Mouse (Mus musculus) large intestine, adult 2 months (tissue): ENCODE data around the gene Tas2r119. TPM values are rescaled to one million over a fixed set of nuclear protein-coding genes. Genes with fewer than 3 reads are reported as not detected.
"Not testable (repeated sequence)": the region's sequence is repeated elsewhere in the genome, so short reads cannot be mapped to it uniquely, and the experiment has no call there.

Source experiments
- DNase-seq: peaks from one replicate; pipeline ENCODE4 v3.0.0-alpha.2; 2012; ENCODE audit warnings: low read depth, low spot score
- WGBS: fragments of 180-500 bp; shearing (Covaris S2); methylation state at CpG from one replicate; pipeline ENCODE4 v1.1.7; 2018; 5-methylcytosine and 5-hydroxymethylcytosine counted together
- polyA plus RNA-seq: library from polyadenylated mRNA; depleted of rRNA; stranded (reverse); fragments of >200 nt; gene quantifications from 2 replicates; pipeline ENCODE4 v1.2.3, GENCODE M21; 2012; rRNA removed

Gene Tas2r119
- polyA plus RNA-seq, 1 experiment: not detected

- 92% methylated on average over 10 of the region's 10 CpGs for WGBS
- DNase-seq: not testable (repeated sequence)
Measured at GRCm38 (mm10) chr15:32214687-32215086, 37.6 kb downstream of the Tas2r119 start.

GRCm38 (mm10) chr15:32223028-32223427 is 45.9 kb downstream of the Tas2r119 start:
- WGBS: 83% methylated on average over 7 of the region's 7 CpGs
- DNase-seq: no peak

GRCm38 (mm10) chr15:32225394-32225793 is 48.3 kb downstream of the Tas2r119 start:
- no peak for DNase-seq
- 87% methylated on average over 3 of the region's 3 CpGs for WGBS

GRCm38 (mm10) chr15:32226381-32226780 is 49.3 kb downstream of the Tas2r119 start:
- 31% methylated on average over 6 of the region's 6 CpGs for WGBS

GRCm38 (mm10) chr15:32226888-32227395 is 49.9 kb downstream of the Tas2r119 start:
- DNase-seq: no peak
- WGBS: 39% methylated on average over 7 of the region's 7 CpGs

More at GRCm38 (mm10) chr15:32226381-32226780, 49.3 kb downstream of the Tas2r119 start:
- no peak for DNase-seq

Other genes with a start within 250 kb of the Tas2r119 start
- 3.9 and 10.2 TPM in 2 replicates for gene Sema5a, start 67.5 kb downstream of the Tas2r119 start, polyA plus RNA-seq